Mouse (Mus musculus): ENCODE measurements around the gene Fn3k. TPM values are rescaled to one million over a fixed set of nuclear protein-coding genes. Genes with fewer than 3 reads are reported as not detected.

The Fn3k gene
- polyA plus RNA-seq (2012; rRNA removed), result 2.6 and 3.8 TPM in 2 replicates

- DNase-seq (ENCODE audit: low spot score), result peak; percentile 56
These were observed at the start of gene Fn3k for GRCm38 (mm10) chr11:121434156-121435155. Gene Fn3k (plus strand): TSS chr11:121434913.

DNA sequence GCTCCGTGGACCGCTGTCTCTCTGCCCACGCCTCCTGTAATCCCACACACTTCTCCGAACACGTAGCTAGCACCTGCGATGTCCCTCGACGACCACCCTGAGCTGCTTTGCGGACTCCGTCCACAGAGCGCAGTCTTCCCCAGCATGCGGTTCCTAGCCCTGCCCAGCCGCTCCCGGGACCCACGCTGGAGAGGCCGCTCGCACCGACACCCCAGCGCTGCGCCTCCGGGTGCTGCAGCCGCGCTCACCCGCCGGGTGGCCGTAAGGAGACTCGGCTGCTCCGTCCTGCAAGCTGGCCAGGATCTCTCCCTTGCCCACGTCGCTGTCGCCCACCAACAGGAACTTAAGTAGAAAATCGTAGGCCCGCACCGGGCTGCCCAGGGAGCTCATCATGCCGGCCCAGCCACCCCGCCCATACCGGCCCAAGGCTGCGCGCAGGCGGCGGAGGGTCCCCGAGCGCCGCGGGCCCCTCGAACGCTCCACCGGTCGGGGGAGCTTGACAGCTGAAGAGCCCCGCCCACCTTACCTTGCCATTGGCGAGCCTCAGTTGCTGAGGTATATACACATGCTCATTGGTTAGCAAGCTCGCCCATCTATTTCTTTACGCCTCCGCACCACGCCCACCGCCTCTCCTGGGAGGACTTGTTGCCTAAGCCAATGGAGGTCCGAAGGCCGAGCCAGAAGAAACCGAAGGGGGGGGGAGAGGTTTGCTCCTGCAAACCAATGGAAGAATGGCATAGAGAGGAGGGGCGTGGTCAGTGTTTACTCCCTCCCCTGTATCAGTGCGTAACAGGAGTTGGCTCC, 46.8 kb upstream of the Fn3k start, which contains the start of gene Rab40b:
Gene Rab40b, minus strand, starts transcription at position 502 of the 804 bp plus-strand sequence.
- DNase-seq (ENCODE audit: low spot score), result peak; percentile 65

DNA sequence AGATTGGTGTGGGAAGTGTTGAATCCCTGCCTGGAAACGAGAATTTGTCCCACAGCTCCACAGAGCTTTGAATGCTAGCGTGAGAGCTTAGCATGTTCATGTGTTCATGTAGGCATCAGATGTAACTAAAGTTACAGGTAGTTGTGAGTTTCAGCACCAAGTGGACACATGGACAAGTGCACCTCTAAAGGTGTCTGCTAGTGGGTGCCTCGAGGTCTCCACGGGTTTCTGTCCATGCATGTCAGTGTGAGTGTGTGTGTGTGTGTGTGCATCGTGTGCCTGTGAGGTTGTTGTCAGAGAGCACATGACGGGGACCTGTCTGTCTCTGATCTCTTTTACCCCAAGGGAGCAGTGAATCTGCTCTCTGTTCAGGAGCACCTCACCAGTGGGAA, 46.2 kb upstream of the Fn3k start:
- DNase-seq (ENCODE audit: low spot score), result no peak

DNA sequence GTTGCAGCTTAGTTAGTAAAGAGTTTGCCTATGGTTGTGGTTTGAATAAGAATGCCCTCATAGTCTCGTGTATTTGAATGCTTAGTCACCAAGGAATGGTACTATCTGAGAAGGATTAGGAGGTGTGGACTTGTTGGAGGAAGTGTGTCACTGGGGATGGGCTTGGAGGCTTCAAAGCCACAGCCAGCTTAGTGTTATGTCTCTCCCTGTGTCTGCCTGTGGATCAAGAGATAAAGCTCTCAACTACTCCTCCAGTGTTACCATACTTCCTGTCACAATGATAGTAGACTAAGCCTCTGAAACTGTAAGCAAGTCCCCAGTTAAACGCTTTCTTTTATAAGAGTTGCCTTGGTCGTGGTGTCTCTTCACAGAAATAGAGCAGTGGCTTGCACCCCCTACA, 43.9 kb upstream of the Fn3k start:
- no peak for DNase-seq (ENCODE audit: low spot score)

DNA sequence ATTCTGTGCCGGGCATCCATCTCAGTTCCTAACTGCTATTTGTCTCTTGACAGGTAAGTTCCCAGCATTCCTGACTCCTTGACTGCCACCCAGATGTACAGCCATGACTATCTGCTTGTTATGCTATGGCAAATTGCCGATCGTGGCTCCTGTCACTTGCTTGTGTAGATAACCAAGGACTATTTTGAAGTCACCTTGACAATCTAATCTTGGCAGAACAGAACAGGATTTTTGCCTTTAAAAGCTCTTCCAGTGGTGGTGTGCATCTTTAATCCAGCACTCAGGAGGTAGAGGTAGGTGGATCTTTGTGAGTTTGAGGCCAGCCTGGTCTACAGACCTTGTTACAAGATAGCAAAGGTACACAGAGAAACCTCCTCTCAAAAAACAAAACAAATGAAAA, 42.3 kb upstream of the Fn3k start:
- DNase-seq (ENCODE audit: low spot score), result no peak

- DNase-seq (ENCODE audit: low spot score), result no peak
These were observed 27.2 kb upstream of the Fn3k start for GRCm38 (mm10) chr11:121407366-121408155.

GRCm38 (mm10) chr11:121414762-121415161, 20.0 kb upstream of the Fn3k start:
- no peak for DNase-seq (ENCODE audit: low spot score)

DNA sequence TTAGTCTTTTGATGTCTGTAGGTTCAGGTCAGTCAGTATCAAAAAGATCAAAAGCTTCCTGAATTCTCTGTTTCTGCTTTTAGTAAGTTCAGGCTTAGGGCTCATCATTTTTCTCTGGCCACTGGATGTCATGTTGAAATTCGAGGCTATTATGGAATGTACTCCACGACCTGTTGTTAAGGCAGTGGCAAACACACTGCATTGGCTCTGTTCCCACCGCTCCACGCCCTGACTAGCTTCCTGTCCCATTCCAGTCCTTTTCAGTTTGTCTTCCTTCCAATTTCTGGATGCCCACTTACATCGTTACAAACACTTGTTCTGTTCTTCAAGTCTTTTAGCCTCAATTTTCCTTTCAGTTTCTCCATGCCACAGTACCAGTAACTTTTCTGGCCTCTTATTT, 19.4 kb upstream of the Fn3k start:
- no peak for DNase-seq (ENCODE audit: low spot score)

GRCm38 (mm10) chr11:121417971-121418370, 16.7 kb upstream of the Fn3k start:
- DNase-seq (ENCODE audit: low spot score), result no peak

DNA sequence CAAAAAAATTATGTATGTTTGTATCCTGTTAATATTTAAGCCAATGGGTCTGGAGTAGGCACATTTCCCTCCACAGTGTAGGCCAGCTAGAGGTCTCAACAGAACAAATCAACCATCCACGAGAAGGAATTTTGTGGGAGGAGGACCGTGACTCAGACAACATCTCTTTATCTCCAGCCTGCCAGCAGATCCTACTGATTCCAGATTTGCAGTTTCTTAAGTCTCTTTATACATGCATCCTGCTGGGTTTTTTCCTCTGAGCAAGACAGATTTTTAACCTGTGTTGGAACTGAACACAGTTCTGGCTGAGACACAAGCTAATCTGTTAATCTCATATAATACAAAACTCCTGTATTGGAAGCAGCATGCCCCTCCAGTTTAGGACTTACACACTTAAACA, 15.8 kb upstream of the Fn3k start:
- DNase-seq (ENCODE audit: low spot score), result no peak

- no peak for DNase-seq (ENCODE audit: low spot score)
These were observed 14.3 kb upstream of the Fn3k start for GRCm38 (mm10) chr11:121420379-121420778.

- DNase-seq (ENCODE audit: low spot score), result peak; percentile 76
These were observed 13.7 kb upstream of the Fn3k start, which contains the start of gene Fn3krp for GRCm38 (mm10) chr11:121420830-121421552. Gene Fn3krp (plus strand): TSS chr11:121421401.

GRCm38 (mm10) chr11:121421553-121422173, 13.1 kb upstream of the Fn3k start:
- DNase-seq (ENCODE audit: low spot score), result no peak

DNA sequence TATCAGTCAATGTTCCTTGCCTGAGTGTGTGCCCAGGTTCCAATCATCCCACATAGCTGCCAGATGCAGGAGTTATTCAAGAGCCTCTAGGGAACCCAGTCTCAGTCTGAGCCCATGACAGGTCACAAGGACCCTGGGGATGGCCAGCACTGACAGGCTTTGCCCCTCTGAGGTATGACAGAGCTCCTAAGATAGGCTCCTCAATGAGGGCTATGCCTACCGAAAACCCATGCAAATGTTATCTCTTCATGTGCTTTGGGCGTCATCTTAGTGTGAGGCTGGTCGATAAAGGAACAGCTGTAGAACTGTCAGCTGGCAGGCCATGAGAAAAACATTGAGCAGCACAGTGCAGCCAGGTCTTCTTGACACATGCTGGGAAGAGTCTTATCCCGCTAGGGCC, 1.3 kb upstream of the Fn3k start:
- no peak for DNase-seq (ENCODE audit: low spot score)

- DNase-seq (ENCODE audit: low spot score), result no peak
These were observed 2.5 kb downstream of the Fn3k start for GRCm38 (mm10) chr11:121437236-121437635.

DNA sequence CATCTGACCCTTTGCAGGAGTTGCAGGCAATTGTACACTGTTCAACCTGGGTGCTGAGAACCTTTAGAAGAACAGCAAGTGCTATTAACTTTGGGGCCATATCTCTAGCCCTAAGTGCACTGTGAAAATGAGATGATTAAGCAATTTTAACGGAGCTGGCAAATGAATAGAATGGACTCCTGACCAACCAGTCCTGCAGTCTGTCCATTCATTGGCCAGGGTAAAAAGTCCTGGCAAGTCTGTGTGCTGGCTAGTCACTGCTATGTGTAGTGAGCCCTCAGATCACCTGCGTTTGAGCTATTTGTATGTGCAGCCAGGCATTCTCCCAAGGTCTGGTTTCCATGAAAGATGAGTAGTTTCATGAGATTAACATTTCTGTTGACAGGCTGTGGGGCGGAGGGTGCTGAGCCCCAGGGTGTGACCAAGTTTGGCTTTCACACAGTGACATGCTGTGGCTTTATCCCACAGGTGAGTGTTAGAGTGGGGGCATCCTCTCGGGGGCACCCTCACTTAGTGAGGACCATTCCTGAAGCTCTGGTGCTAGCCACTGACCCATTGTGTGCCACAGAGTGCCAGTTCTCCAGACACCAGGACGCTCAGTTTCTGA, 5.1 kb downstream of the Fn3k start:
- DNase-seq (ENCODE audit: low spot score), result no peak

DNA sequence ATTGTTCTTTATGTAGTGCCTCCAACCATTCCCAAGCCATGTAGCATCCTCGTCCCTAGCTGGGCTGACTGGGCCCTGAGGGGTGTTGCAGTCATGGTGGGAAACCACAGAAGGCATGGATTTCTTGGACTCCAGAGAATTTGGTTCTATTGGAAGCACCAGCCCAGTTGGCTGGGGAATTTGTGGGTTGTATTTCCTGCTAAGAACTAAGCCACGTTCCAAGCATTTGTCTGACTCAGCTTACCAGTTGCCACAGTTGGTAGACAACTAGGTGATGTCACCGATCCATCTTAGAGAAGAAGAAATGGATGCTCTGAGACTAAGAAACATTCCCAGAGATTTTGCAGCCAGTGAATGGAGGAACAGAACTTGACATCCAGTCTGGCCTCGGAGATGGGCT, 6.9 kb downstream of the Fn3k start:
- no peak for DNase-seq (ENCODE audit: low spot score)

- DNase-seq (ENCODE audit: low spot score), result no peak
These were observed 7.4 kb downstream of the Fn3k start for GRCm38 (mm10) chr11:121442076-121442475.

DNA sequence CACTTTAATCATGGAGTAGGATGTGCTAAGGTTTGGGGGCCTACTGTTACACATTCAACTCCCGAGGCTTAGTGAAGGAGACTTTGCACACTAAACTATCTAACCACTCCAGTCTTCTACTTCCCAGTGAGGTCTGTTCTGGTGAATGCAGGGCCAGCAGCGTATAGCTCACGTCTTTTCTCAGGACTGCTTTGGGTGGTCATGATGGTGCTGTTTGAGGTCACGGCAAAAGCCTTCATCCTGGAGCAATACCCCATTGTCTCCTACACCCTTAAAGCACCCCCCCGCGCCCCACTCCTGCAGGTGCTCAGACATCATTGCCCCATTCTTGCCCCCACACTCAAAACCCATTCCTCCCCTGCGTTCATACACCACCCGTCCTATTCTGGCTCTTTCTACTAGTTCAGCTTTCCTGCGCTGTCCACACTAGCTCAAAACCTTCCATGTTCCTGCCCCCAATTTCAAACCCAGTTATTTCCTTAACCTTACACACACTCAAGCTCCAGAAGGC, 16.6 kb downstream of the Fn3k start:
- DNase-seq (ENCODE audit: low spot score), result no peak
